Comparison of ENCODE assay signal across 21 mouse cellular contexts in genomic region chr12:45969881-45970280, GRCm38 (mm10).
DNase-seq lines count a peak whose midpoint lies in the region; ATAC-seq and TF ChIP-seq lines count a peak whose summit lies in the region.
"Had no signal": no experiment of that assay in that cellular context is flagged by ENCODE, and none has a peak within 500 bp of the region (broad histone marks: within the 10 kb centered on the region; RNA-seq: fewer than 3 reads in every experiment).

No protein-coding gene starts in this region.

- H3K27ac ChIP-seq in hindbrain, embryonic 13.5 days = peak overlapping the region; percentile 30; the same call in 1 of the 2 replicates
- no peak overlapping the region for H3K27ac ChIP-seq in hindbrain, embryonic 12.5 days
- 0 out of 2 replicates have a peak overlapping the region, but pooled peaks have one; percentile 8 for H3K27ac ChIP-seq in layer of hippocampus, adult 2 months
- H3K27ac ChIP-seq in midbrain, embryonic 13.5 days = no peak overlapping the region; the same call in 1 of the 2 replicates
- H3K27ac ChIP-seq in midbrain, postnatal 0 days (ENCODE audit: low read depth, low read length) = peak overlapping the region; percentile 44; the same call in 1 of the 2 replicates
- H3K27ac ChIP-seq: embryonic facial prominence, embryonic 13.5 days; forebrain, embryonic 13.5 days had no signal

- WGBS in hindbrain, embryonic 13.5 days = 64% methylated on average over 1 of the region's 1 CpGs
- WGBS in hindbrain, embryonic 12.5 days = 67% methylated on average over 1 of the region's 1 CpGs
- 66% methylated on average over 1 of the region's 1 CpGs for WGBS in midbrain, embryonic 13.5 days
- 74% methylated on average over 1 of the region's 1 CpGs for WGBS in midbrain, postnatal 0 days

- H3K36me3 ChIP-seq in hindbrain, embryonic 13.5 days = no peaks in the 10 kb centered on the region
- no peaks in the 10 kb centered on the region for H3K36me3 ChIP-seq in hindbrain, embryonic 12.5 days
- no peaks in the 10 kb centered on the region for H3K36me3 ChIP-seq in midbrain, embryonic 13.5 days
- no peaks in the 10 kb centered on the region for H3K36me3 ChIP-seq in midbrain, postnatal 0 days (ENCODE audit: insufficient read depth, low read length)
- H3K36me3 ChIP-seq: embryonic facial prominence, embryonic 13.5 days; G1E; heart, embryonic 12.5 days had no signal

- H3K9me3 ChIP-seq in hindbrain, embryonic 13.5 days = no peaks in the 10 kb centered on the region
- H3K9me3 ChIP-seq in hindbrain, embryonic 12.5 days (replicated peaks) = no peaks in the 10 kb centered on the region
- no peaks in the 10 kb centered on the region for H3K9me3 ChIP-seq in midbrain, embryonic 13.5 days
- H3K9me3 ChIP-seq in midbrain, postnatal 0 days (ENCODE audit: low read length) = no peaks in the 10 kb centered on the region
- H3K9me3 ChIP-seq: embryonic facial prominence, embryonic 13.5 days; forebrain, embryonic 13.5 days; G1E; heart, embryonic 12.5 days had no signal

- ATAC-seq in hindbrain, embryonic 13.5 days (ENCODE audit: low FRiP score) = no peak
- no peak for ATAC-seq in hindbrain, embryonic 12.5 days (ENCODE audit: low FRiP score)
- 0 out of 2 replicates have a peak, but pooled peaks have one; percentile 34 for ATAC-seq in midbrain, embryonic 13.5 days
- no peak for ATAC-seq in midbrain, postnatal 0 days (ENCODE audit: low FRiP score)
- ATAC-seq: CD4-positive, CD25-positive, alpha-beta regulatory T cell, adult 4 months had no signal

- H3K27me3 ChIP-seq in hindbrain, embryonic 13.5 days = no peaks in the 10 kb centered on the region
- H3K27me3 ChIP-seq in hindbrain, embryonic 12.5 days = no peaks in the 10 kb centered on the region
- H3K27me3 ChIP-seq in midbrain, embryonic 13.5 days = no peaks in the 10 kb centered on the region
- H3K27me3 ChIP-seq in midbrain, postnatal 0 days (ENCODE audit: insufficient read depth, low read length) = no peaks in the 10 kb centered on the region
- H3K27me3 ChIP-seq: embryonic facial prominence, embryonic 13.5 days; forebrain, embryonic 13.5 days; heart, embryonic 12.5 days had no signal

- H3K9ac ChIP-seq in hindbrain, embryonic 13.5 days = no peak overlapping the region
- no peak overlapping the region for H3K9ac ChIP-seq in hindbrain, embryonic 12.5 days
- no peak overlapping the region for H3K9ac ChIP-seq in midbrain, embryonic 13.5 days (replicated peaks)
- no peak overlapping the region for H3K9ac ChIP-seq in midbrain, postnatal 0 days (replicated peaks; ENCODE audit: low read length, poor library complexity, severe bottlenecking)
- H3K9ac ChIP-seq: embryonic facial prominence, embryonic 13.5 days; forebrain, embryonic 13.5 days; forebrain, postnatal 0 days; heart, embryonic 12.5 days had no signal

- no peak overlapping the region for H3K4me2 ChIP-seq in hindbrain, embryonic 13.5 days
- H3K4me2 ChIP-seq in hindbrain, embryonic 12.5 days (replicated peaks) = no peak overlapping the region
- no peak overlapping the region for H3K4me2 ChIP-seq in midbrain, embryonic 13.5 days (replicated peaks)
- H3K4me2 ChIP-seq in midbrain, postnatal 0 days (ENCODE audit: low read depth, low read length, poor library complexity, severe bottlenecking) = no peak overlapping the region
- H3K4me2 ChIP-seq: embryonic facial prominence, embryonic 13.5 days; forebrain, embryonic 13.5 days; heart, embryonic 12.5 days had no signal

- H3K4me3 ChIP-seq in hindbrain, embryonic 13.5 days = no peak overlapping the region
- no peak overlapping the region for H3K4me3 ChIP-seq in hindbrain, embryonic 12.5 days
- H3K4me3 ChIP-seq in layer of hippocampus, adult 2 months = no peak overlapping the region
- H3K4me3 ChIP-seq in midbrain, embryonic 13.5 days (replicated peaks) = no peak overlapping the region
- H3K4me3 ChIP-seq in midbrain, postnatal 0 days (ENCODE audit: low read depth, low read length) = no peak overlapping the region
- H3K4me3 ChIP-seq: embryonic facial prominence, embryonic 13.5 days; forebrain, embryonic 13.5 days; heart, embryonic 12.5 days had no signal

- H3K4me1 ChIP-seq in hindbrain, embryonic 13.5 days (replicated peaks) = no peaks in the 10 kb centered on the region
- no peaks in the 10 kb centered on the region for H3K4me1 ChIP-seq in hindbrain, embryonic 12.5 days
- peaks cover 6% of the 10 kb centered on the region; the same call in 1 of the 2 replicates for H3K4me1 ChIP-seq in midbrain, embryonic 13.5 days (replicated peaks)
- 0 out of 2 replicates have a peak, but pooled peaks cover 3% of the 10 kb centered on the region for H3K4me1 ChIP-seq in midbrain, postnatal 0 days (ENCODE audit: insufficient read depth, low read length)
- H3K4me1 ChIP-seq: embryonic facial prominence, embryonic 13.5 days; forebrain, embryonic 13.5 days; heart, embryonic 12.5 days had no signal

- DNase-seq in layer of hippocampus, adult 2 months (ENCODE audit: low spot score in 2 of 2) = no peak
- DNase-seq in layer of hippocampus, adult 18-20 months (ENCODE audit: low spot score in 2 of 2) = no peak
- no peak for DNase-seq in midbrain, postnatal 0 days (ENCODE audit: low spot score)
- no peak for DNase-seq in thymus, postnatal 0 days (ENCODE audit: low spot score)
- DNase-seq: adrenal gland, adult 8-10 months; adrenal gland, postnatal 36 days; B cell, adult 2 months; cerebellum, adult 11 months; cerebellum, adult 9-10 months; cerebellum, postnatal 36 days; gastrocnemius, postnatal 14 days; heart, postnatal 36 days had no signal

- TF ChIP-seq CTCF in layer of hippocampus, adult 2 months (conservative IDR thresholded peaks at IDR 0.05) = no peak
- no peak for TF ChIP-seq CTCF in midbrain, postnatal 0 days (IDR thresholded peaks at IDR 0.05)

Comparison
In these comparisons a context has a peak if more than half of its experiments do, and no peak if none do; other contexts are left out.
1. H3K27ac ChIP-seq: peak in hindbrain, embryonic 13.5 days (single experiment), layer of hippocampus, adult 2 months (single experiment) and midbrain, postnatal 0 days (single experiment); none in hindbrain, embryonic 12.5 days (single experiment) and midbrain, embryonic 13.5 days (single experiment).